Mouse (Mus musculus): ENCODE data around the gene Gpr149. TPM values are rescaled to one million over a fixed set of nuclear protein-coding genes. Genes with fewer than 3 reads are reported as not detected.
A peak's percentile ranks its signal among the peaks of the same experiment; 100 is the strongest.

Gene Gpr149
- polyA plus RNA-seq, 1 experiment from 2014 or later = not detected

GRCm38 (mm10) chr3:62506488-62507205 lies 98.3 kb downstream of the Gpr149 start, which contains the start of gene Dhx36:
Dhx36 (minus strand) TSS chr3:62507004.
- peak within 1 kb of the TSS; percentile 96 for H3K9ac ChIP-seq (ENCODE audit: low read depth, low read length)
- no peaks in the 10 kb centered on the region for H3K9me3 ChIP-seq (replicated peaks; ENCODE audit: low read length)
- H3K4me3 ChIP-seq (replicated peaks; ENCODE audit: low read depth, low read length) = peak within 1 kb of the TSS; percentile 98
- peak; percentile 98 for ATAC-seq (replicated peaks; ENCODE audit: low FRiP score, low read depth)
- H3K4me2 ChIP-seq (ENCODE audit: low read length) = peak within 1 kb of the TSS; percentile 68
- H3K27me3 ChIP-seq (ENCODE audit: insufficient read depth, low read length) = no peaks in the 10 kb centered on the region
- 0 out of 2 replicates have a peak, but pooled peaks cover 6% of the 10 kb centered on the region for H3K4me1 ChIP-seq (replicated peaks; ENCODE audit: insufficient read depth, low read length)
- peak; percentile 97 for DNase-seq (ENCODE audit: low spot score)
- H3K27ac ChIP-seq = peak within 1 kb of the TSS; percentile 96
- no peak for TF ChIP-seq CTCF (IDR thresholded peaks at IDR 0.05; ENCODE audit: low read depth)
- no peaks in the 10 kb centered on the region for H3K36me3 ChIP-seq (ENCODE audit: insufficient read depth, low read length)
- under 1% methylated on average over 66 of the region's 66 CpGs for WGBS

DNA sequence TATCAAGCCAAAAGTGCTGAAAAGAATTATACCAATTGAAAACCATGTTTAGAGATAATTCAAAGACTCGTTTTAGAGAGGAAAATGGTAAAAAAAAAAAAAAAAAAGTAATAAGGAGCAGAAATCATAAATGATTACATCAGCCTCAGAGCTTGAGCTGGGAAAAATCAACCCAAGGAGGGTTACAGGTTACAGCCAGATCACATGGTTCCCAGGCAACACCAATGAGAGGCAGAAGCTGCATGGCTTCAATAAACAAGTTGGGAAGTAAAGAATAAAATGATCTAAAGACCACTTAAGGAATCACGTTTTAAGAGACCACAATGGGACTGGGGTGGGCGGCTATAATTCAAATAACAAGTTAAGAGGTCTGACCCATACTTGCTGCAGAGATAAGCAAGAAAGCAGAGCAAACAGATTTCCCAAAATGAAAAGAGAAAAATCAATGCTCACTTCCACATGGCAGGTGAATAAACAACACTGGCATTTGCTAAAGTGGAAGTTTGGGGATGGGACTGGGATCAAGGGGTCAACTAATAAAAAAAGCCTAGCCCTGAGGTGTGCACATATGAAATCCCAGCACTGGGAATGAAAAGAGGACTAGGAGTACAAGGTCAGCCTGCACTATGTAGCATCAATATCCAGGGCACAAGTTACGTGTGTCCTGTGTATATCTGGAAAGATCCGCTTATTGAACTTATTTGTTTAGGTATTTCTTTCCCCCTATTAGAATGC lies 99.6 kb downstream of the Gpr149 start:
- H3K27ac ChIP-seq = no peak overlapping the region
- H3K4me2 ChIP-seq (ENCODE audit: low read length) = peak overlapping the region; percentile 68
- DNase-seq (ENCODE audit: low spot score) (no peak), ATAC-seq (replicated peaks; ENCODE audit: low FRiP score, low read depth) (no peak)
- H3K9ac ChIP-seq (ENCODE audit: low read depth, low read length) = no peak overlapping the region
- H3K4me3 ChIP-seq (replicated peaks; ENCODE audit: low read depth, low read length) = peak overlapping the region; percentile 98; the same call in 1 of the 2 replicates
- no peaks in the 10 kb centered on the region for H3K9me3 ChIP-seq (replicated peaks; ENCODE audit: low read length)
- peaks cover 9% of the 10 kb centered on the region; the same call in 1 of the 2 replicates for H3K36me3 ChIP-seq (ENCODE audit: insufficient read depth, low read length)
- WGBS = 68% methylated on average over 5 of the region's 5 CpGs
- TF ChIP-seq CTCF (IDR thresholded peaks at IDR 0.05; ENCODE audit: low read depth) = no peak
- H3K4me1 ChIP-seq (replicated peaks; ENCODE audit: insufficient read depth, low read length) = 0 out of 2 replicates have a peak, but pooled peaks cover 6% of the 10 kb centered on the region
- H3K27me3 ChIP-seq (ENCODE audit: insufficient read depth, low read length) = no peaks in the 10 kb centered on the region

DNA sequence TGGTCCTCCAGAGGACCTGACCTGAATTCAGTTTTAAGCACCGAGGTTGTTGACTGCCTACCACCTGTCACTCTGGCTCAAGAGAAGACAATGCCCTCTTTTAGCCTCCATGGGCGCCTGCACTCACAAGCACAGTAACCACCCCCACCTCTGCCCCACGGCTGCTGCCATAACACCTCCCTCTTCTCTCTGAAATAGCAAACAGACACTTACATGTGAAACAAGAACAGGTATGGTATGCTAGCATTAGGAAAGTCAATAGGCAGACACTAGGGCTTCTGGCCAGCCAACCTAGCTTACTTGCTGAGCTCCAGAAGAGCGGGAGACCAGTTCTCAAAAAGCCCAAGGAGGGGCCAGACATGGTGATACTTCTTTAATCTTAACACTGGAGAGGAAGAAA lies 105.6 kb downstream of the Gpr149 start:
- Histone ChIP-seq H3K4me2 (ENCODE audit: low read length) (no peak overlapping the region), H3K9me3 (replicated peaks; ENCODE audit: low read length) (no peaks in the 10 kb centered on the region), H3K36me3 (ENCODE audit: insufficient read depth, low read length) (peaks cover 27% of the 10 kb centered on the region), H3K27me3 (ENCODE audit: insufficient read depth, low read length) (no peaks in the 10 kb centered on the region), H3K4me1 (replicated peaks; ENCODE audit: insufficient read depth, low read length) (no peaks in the 10 kb centered on the region), H3K4me3 (replicated peaks; ENCODE audit: low read depth, low read length) (no peak overlapping the region), H3K9ac (ENCODE audit: low read depth, low read length) (no peak overlapping the region), H3K27ac (no peak overlapping the region)
- 87% methylated on average over 4 of the region's 4 CpGs for WGBS
- TF ChIP-seq CTCF (IDR thresholded peaks at IDR 0.05; ENCODE audit: low read depth) = no peak
- DNase-seq (ENCODE audit: low spot score) (no peak), ATAC-seq (replicated peaks; ENCODE audit: low FRiP score, low read depth) (no peak)

- DNase-seq (ENCODE audit: low spot score) (no peak), ATAC-seq (replicated peaks; ENCODE audit: low FRiP score, low read depth) (no peak)
- Histone ChIP-seq H3K27me3 (ENCODE audit: insufficient read depth, low read length) (no peaks in the 10 kb centered on the region), H3K27ac (no peak overlapping the region), H3K4me3 (replicated peaks; ENCODE audit: low read depth, low read length) (no peak overlapping the region), H3K9me3 (replicated peaks; ENCODE audit: low read length) (no peaks in the 10 kb centered on the region), H3K4me2 (ENCODE audit: low read length) (no peak overlapping the region), H3K4me1 (replicated peaks; ENCODE audit: insufficient read depth, low read length) (no peaks in the 10 kb centered on the region), H3K36me3 (ENCODE audit: insufficient read depth, low read length) (peaks cover 26% of the 10 kb centered on the region), H3K9ac (ENCODE audit: low read depth, low read length) (no peak overlapping the region)
- no peak for TF ChIP-seq CTCF (IDR thresholded peaks at IDR 0.05; ENCODE audit: low read depth)
- 87% methylated on average over 6 of the region's 6 CpGs for WGBS
These were observed 112.4 kb downstream of the Gpr149 start for GRCm38 (mm10) chr3:62492568-62492967.

GRCm38 (mm10) chr3:62484340-62484739 lies 120.6 kb downstream of the Gpr149 start:
- Histone ChIP-seq H3K36me3 (ENCODE audit: insufficient read depth, low read length) (peaks cover 26% of the 10 kb centered on the region), H3K27ac (no peak overlapping the region), H3K4me2 (ENCODE audit: low read length) (no peak overlapping the region), H3K9me3 (replicated peaks; ENCODE audit: low read length) (no peaks in the 10 kb centered on the region), H3K4me3 (replicated peaks; ENCODE audit: low read depth, low read length) (no peak overlapping the region), H3K9ac (ENCODE audit: low read depth, low read length) (no peak overlapping the region), H3K27me3 (ENCODE audit: insufficient read depth, low read length) (no peaks in the 10 kb centered on the region), H3K4me1 (replicated peaks; ENCODE audit: insufficient read depth, low read length) (no peaks in the 10 kb centered on the region)
- ATAC-seq (replicated peaks; ENCODE audit: low FRiP score, low read depth) = no peak
- TF ChIP-seq CTCF (IDR thresholded peaks at IDR 0.05; ENCODE audit: low read depth) = no peak
- WGBS = 96% methylated on average over 2 of the region's 2 CpGs
- DNase-seq (ENCODE audit: low spot score) = no peak

Other genes with a start within 250 kb of the Gpr149 start
- 24.1 and 25.0 TPM in 2 replicates for gene Dhx36, start 98.1 kb downstream of the Gpr149 start, polyA plus RNA-seq (2015; fragmentation: Nextera tagmentation; extraction: Ambion mirVana)

Data from kidney, postnatal 0 days (tissue).